Mouse (Mus musculus) A20 (cell line): ENCODE measurements around the gene Arl14.

Experiments
- DNase-seq: peaks from one replicate; pipeline ENCODE4 v3.0.0-alpha.2; 2011; ENCODE audit warnings: low read depth, low spot score

Gene Arl14

GRCm38 (mm10) chr3:69221806-69222501, at the start of gene Arl14:
Gene Arl14 (plus strand): TSS chr3:69222419.
- DNase-seq, result no peak

GRCm38 (mm10) chr3:69175229-69175628, 47.0 kb upstream of the Arl14 start:
- no peak for DNase-seq

- DNase-seq, result no peak
Observed at GRCm38 (mm10) chr3:69177168-69177797, 44.9 kb upstream of the Arl14 start.

- DNase-seq, result no peak
Observed at GRCm38 (mm10) chr3:69177914-69178313, 44.3 kb upstream of the Arl14 start.

GRCm38 (mm10) chr3:69178365-69179004, 43.7 kb upstream of the Arl14 start:
- DNase-seq, result no peak

- DNase-seq, result no peak
Observed at GRCm38 (mm10) chr3:69181531-69181930, 40.7 kb upstream of the Arl14 start.

- DNase-seq, result no peak
Observed at GRCm38 (mm10) chr3:69182225-69182624, 40.0 kb upstream of the Arl14 start.

GRCm38 (mm10) chr3:69185244-69185643, 37.0 kb upstream of the Arl14 start:
- no peak for DNase-seq

- no peak for DNase-seq
Observed at GRCm38 (mm10) chr3:69186031-69186430, 36.2 kb upstream of the Arl14 start.

GRCm38 (mm10) chr3:69186643-69187042, 35.6 kb upstream of the Arl14 start:
- DNase-seq, result no peak

GRCm38 (mm10) chr3:69192995-69193394, 29.2 kb upstream of the Arl14 start:
- DNase-seq, result no peak

GRCm38 (mm10) chr3:69194496-69194895, 27.7 kb upstream of the Arl14 start:
- no peak for DNase-seq

- no peak for DNase-seq
Observed at GRCm38 (mm10) chr3:69195251-69195650, 27.0 kb upstream of the Arl14 start.

GRCm38 (mm10) chr3:69198098-69198497, 24.1 kb upstream of the Arl14 start:
- no peak for DNase-seq

- no peak for DNase-seq
Observed at GRCm38 (mm10) chr3:69200251-69200650, 22.0 kb upstream of the Arl14 start.

- DNase-seq, result no peak
Observed at GRCm38 (mm10) chr3:69201206-69201605, 21.0 kb upstream of the Arl14 start.

- no peak for DNase-seq
Observed at GRCm38 (mm10) chr3:69202876-69203275, 19.3 kb upstream of the Arl14 start.

- no peak for DNase-seq
Observed at GRCm38 (mm10) chr3:69205266-69206054, 16.8 kb upstream of the Arl14 start.

GRCm38 (mm10) chr3:69206193-69206893, 15.9 kb upstream of the Arl14 start:
- no peak for DNase-seq

- peak; percentile 57 for DNase-seq
Observed at GRCm38 (mm10) chr3:69208441-69209309, 13.5 kb upstream of the Arl14 start.
